Mouse (Mus musculus) bone marrow macrophage, adult 2 months (primary cell): Measurements from ENCODE around the gene Mindy2.

ENCODE experiments used
- CTCF ChIP-seq: IDR thresholded peaks from 2 replicates; pipeline ENCODE4 v1.5.1; 2012; ENCODE audit warnings: low read depth, mild to moderate bottlenecking, low read length, moderate library complexity
- POLR2A ChIP-seq: IDR thresholded peaks from 2 replicates; pipeline ENCODE4 v1.6.1; 2012; ENCODE audit warnings: mild to moderate bottlenecking, low read depth, low read length, borderline replicate concordance

DNA sequence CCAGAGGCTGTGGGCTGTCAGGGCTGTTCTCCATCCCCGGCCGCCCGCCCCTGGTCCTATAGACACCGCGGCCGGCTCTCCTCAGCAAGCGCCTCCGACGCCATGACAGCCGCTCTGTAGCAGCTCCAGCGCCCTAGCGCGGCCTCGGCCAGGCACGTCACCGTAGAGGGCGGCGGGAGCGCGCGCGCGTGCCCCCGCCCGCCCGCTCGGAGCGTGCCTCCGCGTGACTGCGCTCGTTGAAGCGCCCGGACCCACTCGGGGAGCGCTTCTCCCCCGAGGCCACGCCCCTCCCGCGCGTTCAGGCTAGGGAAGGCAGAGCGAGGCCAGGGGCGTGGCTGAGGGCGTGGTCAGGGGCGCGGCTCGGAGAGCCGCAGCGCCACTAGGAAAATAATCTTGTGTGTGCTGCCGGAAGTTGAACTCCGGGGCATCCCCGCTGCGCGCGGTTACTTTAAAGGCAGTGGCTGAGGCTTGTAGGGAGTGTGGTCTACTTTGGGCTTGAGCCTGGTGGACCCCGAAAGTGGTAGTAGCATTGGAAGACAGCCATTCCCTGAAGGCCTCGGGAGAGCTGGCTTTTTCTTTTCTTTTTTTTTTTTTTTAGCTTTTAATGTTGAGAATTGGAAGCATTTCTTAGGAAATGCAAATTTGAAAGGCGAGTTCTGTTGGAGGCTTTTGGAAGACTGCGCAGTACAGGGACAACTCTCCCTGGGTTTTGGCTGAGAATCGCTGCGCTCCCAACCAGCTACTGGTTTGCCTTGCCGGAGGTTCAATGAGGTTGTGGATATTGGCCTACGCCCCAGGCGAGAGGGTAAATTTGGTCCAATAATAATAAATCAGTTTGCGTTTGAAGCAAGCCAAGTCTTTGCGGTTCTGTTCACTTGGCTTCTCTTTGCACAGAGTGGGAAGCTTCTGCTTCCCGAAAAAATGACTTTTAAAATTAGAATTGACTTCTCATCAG, at the start of gene Mindy2:
- TF ChIP-seq CTCF (no peak), POLR2A (no peak)
